Mouse (Mus musculus) spleen, adult 18-20 months (tissue): ENCODE data around the gene Scd3.
"Not testable (repeated sequence)": the region's sequence is repeated elsewhere in the genome, so short reads cannot be mapped to it uniquely, and the experiment has no call there.

Experiments used
- DNase-seq, 2 experiments: peaks; one replicate each; pipeline ENCODE4 v3.0.0; 2022; ENCODE audit warnings: mixed read lengths in 2 of 2

The Scd3 gene

GRCm38 (mm10) chr19:44238906-44239305 lies 35.8 kb downstream of the Scd3 start:
- DNase-seq = no peak

GRCm38 (mm10) chr19:44245761-44246171 lies 42.7 kb downstream of the Scd3 start:
- no peak for DNase-seq

DNA sequence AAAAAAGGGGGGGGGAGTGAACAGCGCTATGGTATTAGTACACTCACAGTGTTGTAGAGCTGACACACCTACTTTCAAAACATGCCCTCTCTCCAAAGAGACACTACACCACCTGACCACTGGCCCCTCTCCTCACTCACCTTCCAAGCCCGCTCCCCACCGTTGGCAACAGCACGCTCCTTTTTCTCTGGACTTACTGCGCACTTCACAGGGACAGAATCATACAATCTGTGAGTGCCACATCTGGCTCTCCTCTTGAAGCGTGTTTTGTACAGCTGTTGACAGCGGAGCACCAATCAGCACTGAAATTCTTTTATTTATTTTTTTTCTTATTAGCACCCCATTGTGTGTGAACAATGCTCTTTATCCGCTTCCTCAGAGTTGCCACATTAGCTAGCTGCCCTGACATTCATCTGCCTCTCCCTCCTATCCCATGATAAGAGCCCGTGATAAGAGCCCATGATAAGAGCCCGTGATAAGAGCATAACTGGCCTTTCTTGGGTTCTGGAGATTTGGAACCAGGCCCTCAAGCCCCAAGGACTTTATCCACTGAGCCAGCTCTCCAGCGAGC lies 43.4 kb downstream of the Scd3 start:
- no peak for DNase-seq

DNA sequence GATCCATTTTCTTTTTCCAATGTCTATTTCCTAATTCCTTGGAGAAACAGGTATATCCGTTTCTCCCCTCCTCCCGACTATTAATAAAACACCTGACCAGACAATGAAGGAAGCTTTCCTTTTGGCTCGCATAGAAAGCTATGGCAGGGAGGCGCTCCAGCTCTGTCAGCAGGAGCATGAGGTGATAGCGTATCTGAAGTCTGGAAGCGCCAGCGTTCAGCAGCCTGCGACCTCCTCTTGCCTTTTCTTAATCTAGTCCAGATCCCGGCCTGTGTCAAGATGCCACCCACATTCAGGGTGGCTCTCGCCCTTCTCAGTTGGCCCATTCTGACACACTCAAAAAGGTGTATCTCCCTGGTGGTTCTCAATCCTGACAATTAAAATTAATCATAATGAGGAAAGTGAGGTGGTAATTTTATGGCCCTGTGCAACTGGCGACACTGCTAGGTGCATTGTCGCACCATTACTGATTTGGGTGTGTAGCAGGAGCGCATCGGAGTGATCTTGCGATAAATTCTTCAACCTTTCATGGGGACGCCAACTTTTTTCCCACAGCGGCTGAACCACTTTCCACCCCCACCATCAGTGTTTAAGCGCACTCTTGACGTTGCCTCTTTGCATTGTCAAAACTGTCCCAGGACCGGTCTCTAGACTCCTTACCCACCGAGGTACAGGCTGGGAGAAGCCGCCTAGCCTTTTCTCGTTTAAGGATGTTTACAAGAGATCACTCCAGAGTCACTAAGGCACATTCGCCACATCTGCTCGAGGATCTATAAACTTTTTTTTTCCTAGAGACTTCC lies 44.4 kb downstream of the Scd3 start:
- no peak for DNase-seq

DNA sequence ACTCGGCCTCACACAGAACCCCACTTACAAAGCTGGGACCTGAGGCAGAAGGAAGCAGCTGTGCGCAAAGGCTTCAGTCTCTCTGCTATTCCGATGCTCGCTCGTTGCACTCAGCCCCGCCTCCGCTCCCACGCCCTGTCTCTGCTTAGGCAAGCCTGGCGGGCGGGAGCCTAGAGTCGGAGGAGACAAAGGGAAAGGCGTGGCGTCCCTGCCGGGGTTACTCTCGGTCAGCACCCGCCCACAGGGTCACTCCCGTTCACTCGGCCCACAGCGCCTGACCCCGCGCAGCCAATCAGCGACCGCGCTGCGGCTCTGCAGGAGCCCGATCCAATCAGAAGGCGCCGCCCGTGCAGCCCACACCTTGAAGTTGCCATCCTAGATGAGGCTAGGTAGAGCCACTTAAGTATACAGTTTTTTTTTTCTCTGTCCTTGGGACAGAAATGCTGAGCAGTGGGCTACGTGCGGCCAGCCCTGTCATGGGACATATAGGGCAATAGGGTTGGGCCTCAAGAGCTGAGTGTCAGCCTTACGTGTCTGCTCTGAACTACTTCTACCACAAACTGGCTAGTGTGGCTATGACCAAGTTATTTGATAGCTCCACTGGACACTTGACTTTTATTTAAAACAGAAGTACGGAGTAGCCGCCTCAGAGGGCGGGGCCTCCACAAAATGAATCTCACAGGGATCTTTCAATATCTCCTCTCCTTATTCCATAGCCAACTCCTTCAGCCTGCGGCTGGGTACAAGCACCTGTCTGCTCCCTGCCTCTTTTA lies 45.2 kb downstream of the Scd3 start:
- peak; percentile 91 to 96 for DNase-seq

- DNase-seq = no peak
These were observed 45.8 kb downstream of the Scd3 start for GRCm38 (mm10) chr19:44248854-44249351.

- not testable (repeated sequence) for DNase-seq
These were observed 48.1 kb downstream of the Scd3 start for GRCm38 (mm10) chr19:44251138-44251537.

GRCm38 (mm10) chr19:44251936-44252558 lies 49.0 kb downstream of the Scd3 start:
- DNase-seq = no peak

DNA sequence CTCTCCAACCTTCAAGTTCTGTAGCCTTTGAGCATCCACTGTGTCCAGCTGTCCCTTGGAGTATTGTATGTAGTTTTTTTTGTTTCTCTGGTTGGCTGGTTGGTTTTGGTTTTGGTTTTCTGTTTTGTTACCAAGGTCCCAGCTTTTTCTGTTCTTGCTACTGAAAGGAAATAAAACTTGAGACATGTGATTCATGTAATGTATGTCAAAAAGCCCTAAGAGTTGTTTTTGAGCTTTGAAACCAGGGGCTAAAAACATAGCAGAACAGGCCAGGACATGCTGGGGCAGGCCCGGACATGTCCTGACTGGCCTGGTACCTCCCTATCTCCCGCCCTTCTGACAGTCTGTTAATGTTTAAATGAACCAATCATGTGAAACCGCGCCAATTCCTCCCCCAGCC lies 51.0 kb downstream of the Scd3 start:
- DNase-seq = not testable (repeated sequence)

DNA sequence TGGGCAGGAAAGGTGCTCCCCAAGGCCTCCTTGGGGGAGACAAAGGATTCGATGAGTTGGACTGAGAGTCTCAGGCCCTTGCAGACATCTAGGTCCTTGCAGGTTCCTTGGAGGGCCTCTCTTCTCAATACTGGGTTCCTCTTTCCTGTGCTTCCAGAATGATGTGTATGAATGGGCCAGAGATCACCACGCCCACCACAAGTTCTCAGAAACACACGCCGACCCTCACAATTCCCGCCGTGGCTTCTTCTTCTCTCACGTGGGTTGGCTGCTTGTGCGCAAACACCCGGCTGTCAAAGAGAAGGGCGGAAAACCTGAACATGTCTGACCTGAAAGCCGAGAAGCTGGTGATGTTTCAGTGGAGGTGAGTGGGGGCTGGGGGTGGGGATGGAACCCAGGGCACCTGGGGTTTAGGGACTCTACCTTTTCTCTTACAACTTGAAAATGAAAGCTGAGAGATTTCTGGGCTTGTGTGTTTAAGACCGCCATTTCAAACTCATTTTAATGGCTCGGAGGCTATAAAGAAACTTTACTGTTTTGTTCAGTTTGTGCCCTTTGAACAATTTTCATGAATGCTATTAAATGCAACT lies 54.4 kb downstream of the Scd3 start:
- DNase-seq = no peak

DNA sequence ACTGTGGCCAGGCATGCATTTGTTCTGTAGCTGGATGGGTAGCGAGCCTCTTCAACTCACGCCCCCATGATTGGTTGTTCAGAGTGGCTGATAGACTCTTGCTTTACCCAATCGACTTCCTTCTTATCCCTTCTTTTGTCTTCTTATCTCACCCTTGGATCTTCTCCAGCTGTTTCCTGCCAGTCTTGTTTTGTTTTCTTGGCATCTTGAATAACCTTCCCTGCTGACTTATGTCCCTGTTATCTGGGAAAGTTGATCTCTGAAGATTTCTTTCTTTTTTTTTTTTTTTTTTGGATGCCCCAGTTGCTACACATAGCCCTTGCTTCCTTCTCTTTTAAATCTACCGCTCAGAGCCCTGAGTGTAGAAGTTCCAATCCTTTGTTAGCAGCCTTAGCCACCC lies 56.4 kb downstream of the Scd3 start:
- DNase-seq = no peak

DNA sequence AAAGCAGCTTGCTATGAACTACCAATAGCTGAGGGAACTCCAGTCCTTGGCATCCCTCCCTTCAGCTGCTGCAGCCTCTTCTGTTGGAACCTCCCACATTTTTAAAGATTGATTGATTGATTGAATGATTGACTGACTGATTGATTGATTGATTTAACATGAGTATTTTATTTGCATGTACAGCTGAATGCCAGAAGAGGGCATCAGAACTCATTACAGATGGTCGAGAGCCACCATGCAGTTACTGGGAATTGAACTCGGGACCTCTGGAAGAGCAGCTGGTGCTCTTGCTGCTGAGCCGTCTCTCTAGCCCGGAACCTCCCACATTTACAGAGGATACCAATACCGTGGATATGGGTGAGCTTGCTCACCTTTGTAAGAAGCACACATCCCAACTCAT lies 57.4 kb downstream of the Scd3 start:
- no peak for DNase-seq

GRCm38 (mm10) chr19:44261774-44262173 lies 58.7 kb downstream of the Scd3 start:
- no peak for DNase-seq

DNA sequence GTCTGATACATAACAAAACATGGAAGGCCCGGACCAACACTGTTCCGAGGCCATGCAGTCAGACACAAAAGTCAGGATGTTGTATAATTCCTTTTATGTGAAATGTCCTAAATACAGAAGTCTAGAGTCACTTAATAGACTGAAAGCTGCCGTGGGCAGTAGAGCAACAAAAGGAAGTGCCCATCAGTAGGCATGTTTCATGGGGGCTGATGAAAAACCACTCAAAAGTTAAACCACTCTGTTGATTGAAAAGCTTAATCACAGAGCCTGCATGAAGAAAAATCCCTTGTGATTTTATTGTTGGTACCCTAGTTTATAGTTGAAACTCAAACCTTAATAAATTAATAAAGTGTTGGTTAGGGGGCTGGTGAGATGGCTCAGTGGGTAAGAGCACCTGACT lies 60.5 kb downstream of the Scd3 start:
- DNase-seq = no peak

GRCm38 (mm10) chr19:44264226-44264625 lies 61.2 kb downstream of the Scd3 start:
- no peak for DNase-seq

DNA sequence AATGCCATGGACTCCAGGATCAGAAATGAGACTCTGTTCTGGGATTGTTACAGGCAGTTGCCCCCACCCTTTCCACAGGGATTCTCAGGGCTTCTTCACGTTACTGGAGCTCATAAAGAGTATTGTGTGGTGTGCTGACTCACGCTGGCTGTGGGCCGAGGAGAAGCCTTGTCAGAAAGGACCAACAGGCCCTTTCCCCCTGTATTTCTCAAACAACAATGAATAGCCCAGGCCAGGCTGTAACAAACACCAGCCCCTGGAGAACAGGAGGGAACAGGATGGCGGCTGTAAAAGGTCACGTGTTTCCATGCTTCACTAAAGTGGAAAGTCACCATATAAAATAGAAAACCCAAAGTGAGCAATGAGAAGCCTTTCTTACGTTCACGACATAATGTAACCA lies 62.2 kb downstream of the Scd3 start:
- DNase-seq = no peak

GRCm38 (mm10) chr19:44265911-44266337 lies 62.9 kb downstream of the Scd3 start:
- DNase-seq = no peak

DNA sequence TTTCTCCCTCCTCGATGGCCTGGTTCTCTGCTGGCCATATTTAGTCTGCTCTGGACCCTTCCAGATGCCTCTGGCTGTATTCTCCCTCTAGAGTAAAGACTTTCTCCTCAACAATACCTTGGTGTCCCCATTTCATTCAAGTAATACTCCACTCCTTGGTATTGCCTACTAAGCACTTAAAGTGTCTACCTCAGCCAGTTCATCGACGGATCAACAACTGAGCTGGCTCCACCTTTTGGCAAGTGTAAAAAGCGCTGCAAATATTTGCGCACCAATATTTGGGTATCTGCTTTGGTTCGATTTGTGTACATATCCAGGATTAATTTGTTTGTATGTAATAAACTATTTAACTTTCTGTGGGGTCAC lies 63.4 kb downstream of the Scd3 start:
- peak in 1 of 2 experiments; percentile 31 for DNase-seq

- peak; percentile 72 to 75 for DNase-seq
These were observed 63.9 kb downstream of the Scd3 start for GRCm38 (mm10) chr19:44266824-44267498.

DNA sequence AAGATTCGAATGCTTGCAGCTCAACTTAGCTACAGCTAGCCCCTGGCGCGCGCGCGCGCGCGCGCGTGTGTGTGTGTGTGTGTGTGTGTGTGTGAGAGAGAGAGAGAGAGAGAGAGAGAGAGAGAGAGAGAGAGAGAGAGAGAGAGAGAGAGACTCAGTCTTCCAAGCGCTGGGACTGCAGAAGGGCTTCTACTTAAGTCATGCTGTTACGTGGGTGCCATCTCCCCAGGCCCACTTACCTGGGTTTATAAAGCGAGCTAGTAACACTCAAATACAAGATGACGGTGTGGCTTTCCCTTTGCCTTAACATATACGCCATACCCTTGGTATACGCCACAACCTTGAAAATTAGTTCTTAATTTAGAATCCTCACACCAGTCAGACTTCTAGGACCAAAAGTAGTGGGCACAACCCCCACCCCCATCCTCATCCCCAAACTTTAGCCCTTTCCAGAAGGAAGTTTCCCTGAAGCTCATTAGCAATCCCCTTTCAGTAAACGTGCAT lies 64.5 kb downstream of the Scd3 start:
- no peak for DNase-seq

- no peak for DNase-seq
These were observed 70.6 kb downstream of the Scd3 start for GRCm38 (mm10) chr19:44273711-44274110.

DNA sequence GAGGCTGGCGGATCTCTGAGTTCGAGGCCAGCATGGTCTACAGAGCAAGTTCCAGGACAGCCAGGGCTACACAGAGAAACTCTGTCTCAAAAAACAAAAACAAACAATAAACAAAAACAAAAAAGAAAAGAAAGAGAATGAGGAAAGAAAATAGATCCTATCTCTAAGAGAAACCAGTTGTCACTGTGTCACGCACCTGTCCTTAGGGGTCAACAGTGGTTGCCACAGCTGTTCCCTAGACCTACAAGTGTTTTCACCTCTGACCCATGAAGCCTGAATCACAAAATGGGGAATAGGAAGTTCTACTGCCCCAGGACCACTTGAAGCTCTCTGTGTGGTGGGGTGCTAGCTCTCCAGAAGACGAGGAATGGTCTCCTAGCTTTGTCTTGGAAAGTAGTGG lies 71.4 kb downstream of the Scd3 start:
- no peak for DNase-seq
